Mouse (Mus musculus) liver, adult 2 months (tissue): ENCODE measurements around the gene Pold2. TPM values are rescaled to one million over a fixed set of nuclear protein-coding genes. Genes with fewer than 3 reads are reported as not detected.

Experiments
- DNase-seq: peaks from one replicate; pipeline ENCODE4 v3.0.0-alpha.2; 2011; ENCODE audit warnings: low read depth, low spot score; ENCODE audit errors: extremely low read depth
- H3K27ac ChIP-seq: fragments of 200-500 bp; replicated peaks from 2 replicates; pipeline ENCODE4 v1.5.1; 2012; ENCODE audit warnings: low read depth, mild to moderate bottlenecking, control low read depth, inconsistent platforms, low read length; ENCODE audit not compliant: insufficient read depth
- H3K27me3 ChIP-seq: fragments of 200-500 bp; 2 replicates; pipeline ENCODE4 v1.6.1; 2012; ENCODE audit warnings: mild to moderate bottlenecking, moderate library complexity, low read length, inconsistent platforms; ENCODE audit not compliant: control insufficient read depth, insufficient read depth
- H3K36me3 ChIP-seq: fragments of 200-500 bp; 2 replicates; pipeline ENCODE4 v1.6.1; 2012; ENCODE audit warnings: low read length, inconsistent platforms; ENCODE audit not compliant: control insufficient read depth, insufficient read depth
- H3K4me1 ChIP-seq: fragments of 200-500 bp; 2 replicates; pipeline ENCODE4 v1.6.1; 2011; ENCODE audit warnings: low read length; ENCODE audit not compliant: control insufficient read depth, insufficient read depth
- H3K4me3 ChIP-seq: fragments of 200-500 bp; 2 replicates; pipeline ENCODE4 v1.5.1; 2011; ENCODE audit warnings: low read depth, mild to moderate bottlenecking, control low read depth, low read length, moderate library complexity; ENCODE audit not compliant: insufficient read depth
- H3K79me2 ChIP-seq: fragments of 200-500 bp; 2 replicates; pipeline ENCODE4 v1.6.1; 2012; ENCODE audit warnings: inconsistent platforms, mild to moderate bottlenecking, low read length, moderate library complexity; ENCODE audit not compliant: control insufficient read depth, insufficient read depth
- H3K9ac ChIP-seq: fragments of 200-500 bp; 2 replicates; pipeline ENCODE4 v1.6.1; 2012; ENCODE audit warnings: low read depth, mild to moderate bottlenecking, control low read depth, inconsistent platforms, low read length
- CTCF ChIP-seq: fragments of 200-500 bp; IDR thresholded peaks from 2 replicates; pipeline ENCODE4 v1.5.1; 2011; ENCODE audit warnings: low read depth, low read length, control low read depth
- POLR2A ChIP-seq: fragments of 200-500 bp; IDR thresholded peaks from 2 replicates; pipeline ENCODE4 v1.6.1; 2011; ENCODE audit warnings: low read length, control low read depth; ENCODE audit not compliant: insufficient read depth; ENCODE audit errors: extremely low read depth
- WGBS: fragments of 180-500 bp; shearing (Covaris S2); methylation state at CpG from one replicate; pipeline ENCODE4 v1.1.7; 2018; 5-methylcytosine and 5-hydroxymethylcytosine counted together
- polyA plus RNA-seq: library from polyadenylated mRNA; depleted of rRNA; stranded (reverse); fragments of >200 nt; gene quantifications from 2 replicates; pipeline ENCODE4 v1.2.3, GENCODE M21; 2012; rRNA removed
- total RNA-seq: library from RNA; depleted of rRNA; stranded (reverse); fragments of >200 nt; gene quantifications from 2 replicates; pipeline ENCODE4 v1.2.3, GENCODE M21; 2014; rRNA removed

Gene Pold2
- total RNA-seq (10.7 and 22.1 TPM in 2 replicates), polyA plus RNA-seq (59.5 and 81.1 TPM in 2 replicates)

GRCm38 (mm10) chr11:5877921-5878526 is at the start of gene Pold2:
Gene Pold2, minus strand, starts transcription at chr11:5878292.
- Histone ChIP-seq H3K4me1 (peaks cover 2% of the 10 kb centered on the region; the same call in 1 of the 2 replicates), H3K79me2 (no peaks in the 10 kb centered on the region), H3K9ac (peak within 1 kb of the TSS; percentile 68), H3K27ac (peak within 1 kb of the TSS; percentile 60), H3K4me3 (peak within 1 kb of the TSS; percentile 69), H3K27me3 (no peaks in the 10 kb centered on the region), H3K36me3 (no peaks in the 10 kb centered on the region)
- DNase-seq = peak; percentile 91
- WGBS = under 1% methylated on average over 52 of the region's 52 CpGs
- TF ChIP-seq POLR2A (peak; percentile 72), CTCF (no peak)

- peaks cover 6% of the 10 kb centered on the region; the same call in 1 of the 2 replicates for H3K79me2 ChIP-seq
- no peaks in the 10 kb centered on the region for H3K27me3 ChIP-seq
- H3K4me1 ChIP-seq = no peaks in the 10 kb centered on the region
- no peak for DNase-seq
- H3K27ac ChIP-seq = no peak overlapping the region
- TF ChIP-seq POLR2A (no peak), CTCF (no peak)
- H3K4me3 ChIP-seq = no peak overlapping the region
- H3K9ac ChIP-seq = no peak overlapping the region
- 85% methylated on average over 3 of the region's 3 CpGs for WGBS
- H3K36me3 ChIP-seq = no peaks in the 10 kb centered on the region
These were observed 48.7 kb upstream of the Pold2 start for GRCm38 (mm10) chr11:5926696-5927220.

- H3K4me3 ChIP-seq = no peak overlapping the region
- no peak overlapping the region for H3K9ac ChIP-seq
- DNase-seq = no peak
- peaks cover 6% of the 10 kb centered on the region; the same call in 1 of the 2 replicates for H3K79me2 ChIP-seq
- H3K27ac ChIP-seq = no peak overlapping the region
- peaks cover 2% of the 10 kb centered on the region; the same call in 1 of the 2 replicates for H3K4me1 ChIP-seq
- WGBS = 70% methylated on average over 8 of the region's 8 CpGs
- H3K27me3 ChIP-seq = no peaks in the 10 kb centered on the region
- H3K36me3 ChIP-seq = 0 out of 2 replicates have a peak, but pooled peaks cover 2% of the 10 kb centered on the region
- TF ChIP-seq POLR2A (no peak), CTCF (no peak)
These were observed 46.6 kb upstream of the Pold2 start for GRCm38 (mm10) chr11:5924699-5925098.

GRCm38 (mm10) chr11:5920323-5920960 is 42.4 kb upstream of the Pold2 start:
- H3K36me3 ChIP-seq = 0 out of 2 replicates have a peak, but pooled peaks cover 2% of the 10 kb centered on the region
- TF ChIP-seq CTCF (no peak), POLR2A (peak; percentile 85)
- H3K27ac ChIP-seq = peak overlapping the region; percentile 81
- H3K4me3 ChIP-seq = no peak overlapping the region; the same call in 1 of the 2 replicates
- peaks cover 26% of the 10 kb centered on the region for H3K4me1 ChIP-seq
- H3K27me3 ChIP-seq = no peaks in the 10 kb centered on the region
- 17% methylated on average over 17 of the region's 17 CpGs for WGBS
- H3K79me2 ChIP-seq = peaks cover 9% of the 10 kb centered on the region; the same call in 1 of the 2 replicates
- DNase-seq = peak; percentile 81
- peak overlapping the region; percentile 31 for H3K9ac ChIP-seq

- Histone ChIP-seq H3K27ac (peak overlapping the region; percentile 81), H3K27me3 (no peaks in the 10 kb centered on the region), H3K4me1 (peaks cover 29% of the 10 kb centered on the region), H3K79me2 (peaks cover 11% of the 10 kb centered on the region; the same call in 1 of the 2 replicates), H3K9ac (peak overlapping the region; percentile 31; the same call in 1 of the 2 replicates), H3K36me3 (0 out of 2 replicates have a peak, but pooled peaks cover 2% of the 10 kb centered on the region), H3K4me3 (peak overlapping the region; percentile 15; the same call in 1 of the 2 replicates)
- no peak for TF ChIP-seq POLR2A
- DNase-seq = peak; percentile 100
- 26% methylated on average over 4 of the region's 4 CpGs for WGBS
These were observed 41.5 kb upstream of the Pold2 start for GRCm38 (mm10) chr11:5919606-5920005.
